Mouse (Mus musculus) CD8-positive naive resting alpha-beta T cell, adult 2 months (primary cell): ENCODE data around the gene Tsen54.

Source experiments
- DNase-seq, 2 experiments: peaks; one replicate each; pipeline ENCODE4 v3.0.0; 2022; ENCODE audit warnings: low read depth in 2 of 2, low spot score in 2 of 2

Gene Tsen54

DNA sequence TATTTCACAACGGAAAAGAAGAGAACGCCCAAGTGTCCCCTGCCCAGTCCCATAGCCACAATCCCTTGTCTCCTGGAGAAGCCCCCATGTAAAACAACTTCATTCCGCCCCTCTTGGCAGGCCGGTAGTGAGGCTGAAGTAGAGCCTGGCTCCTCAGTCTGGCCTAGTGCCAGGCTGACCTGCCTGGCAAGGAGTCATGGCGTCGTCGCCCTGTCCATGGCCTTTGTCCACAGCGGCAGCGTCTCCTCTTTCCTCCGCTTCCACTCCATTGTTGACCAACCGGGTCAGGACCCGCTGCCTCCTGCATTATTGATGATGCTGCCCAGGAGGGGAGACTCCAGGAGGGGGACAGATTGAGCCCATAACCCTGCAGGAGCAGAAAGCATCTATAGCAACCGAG, 43.4 kb downstream of the Tsen54 start:
- no peak for DNase-seq

DNA sequence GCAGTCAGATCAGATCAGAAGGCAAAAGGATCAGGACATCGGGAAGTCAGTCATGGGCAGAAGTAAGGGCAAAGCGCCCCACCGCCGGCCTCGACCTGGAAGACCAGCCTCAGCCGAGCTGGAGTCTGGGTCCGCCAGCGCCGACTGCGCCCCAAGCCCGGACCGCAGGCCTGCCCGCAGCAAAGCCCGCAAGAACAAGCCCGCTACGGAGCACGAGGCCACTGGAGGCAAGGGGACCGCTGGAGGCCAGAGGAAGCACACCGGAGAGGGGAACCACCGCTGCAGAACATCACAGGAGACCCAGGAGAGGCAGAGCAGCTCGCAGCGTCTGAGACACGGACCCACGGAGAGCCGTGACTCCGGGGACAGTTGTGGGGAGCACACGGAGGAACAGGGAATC, 43.8 kb downstream of the Tsen54 start, which contains the start of gene Myo15b:
TSS of gene Myo15b (plus strand) at position 53 of the 400 bp plus-strand sequence.
- DNase-seq: no peak

DNA sequence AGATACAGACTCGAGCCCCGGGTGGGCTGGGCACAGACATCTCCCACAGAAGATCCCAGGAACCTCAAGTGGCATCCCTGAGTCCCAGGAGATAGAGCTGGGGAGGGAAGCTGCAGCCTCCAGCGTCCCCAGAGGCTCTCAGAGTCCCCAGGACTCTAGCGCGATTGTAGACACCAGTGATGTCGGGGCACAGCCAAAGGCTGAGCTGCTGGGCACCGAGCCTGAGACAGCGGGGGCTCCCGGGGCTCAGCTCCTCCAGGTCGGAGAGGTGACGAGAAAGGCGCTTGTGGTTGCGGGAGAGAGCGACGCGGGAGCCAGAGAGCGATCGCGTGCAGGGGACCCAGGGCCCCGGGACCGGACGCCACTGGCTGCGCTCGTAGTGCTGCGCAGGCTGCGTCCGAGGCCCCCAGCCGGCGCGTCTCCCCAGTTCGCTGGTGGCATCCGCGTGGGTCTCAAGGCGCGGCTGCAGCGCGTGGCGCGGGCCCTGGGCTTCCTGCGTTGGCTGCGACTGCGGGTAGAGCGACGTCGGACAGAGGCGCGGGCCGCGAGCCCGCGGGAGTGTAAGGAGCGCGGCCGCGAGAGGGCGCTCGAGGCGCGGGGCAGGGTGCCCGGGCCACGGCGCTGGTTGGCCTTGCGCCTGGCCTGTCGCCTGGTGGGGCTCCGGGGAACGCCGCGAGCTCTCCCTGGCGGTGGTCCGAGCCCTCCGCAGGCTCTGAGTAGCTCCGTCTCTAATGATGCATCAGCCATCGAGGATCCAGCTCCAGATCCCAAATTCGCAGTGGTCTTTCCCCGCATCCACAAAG, 44.8 kb downstream of the Tsen54 start:
- DNase-seq: peak; percentile 80 to 81

DNA sequence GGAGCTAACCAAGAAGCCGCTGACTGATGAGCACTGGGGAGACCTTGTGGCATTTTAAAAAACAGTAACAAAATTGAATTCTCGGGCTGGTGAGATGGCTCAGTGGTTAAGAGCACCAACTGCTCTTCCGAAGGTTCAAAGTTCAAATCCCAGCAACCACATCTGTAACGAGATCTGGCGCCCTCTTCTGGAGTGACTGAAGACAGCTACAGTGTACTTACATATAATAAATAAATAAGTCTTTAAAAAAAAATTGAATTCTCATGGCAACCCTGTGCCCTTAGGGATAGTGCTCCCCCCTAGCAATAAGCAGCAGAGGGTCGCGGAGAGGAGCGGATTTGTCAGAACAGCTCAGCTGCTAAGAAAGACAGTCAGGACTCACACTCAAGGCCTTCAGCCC, 49.4 kb downstream of the Tsen54 start:
- DNase-seq: no peak

DNA sequence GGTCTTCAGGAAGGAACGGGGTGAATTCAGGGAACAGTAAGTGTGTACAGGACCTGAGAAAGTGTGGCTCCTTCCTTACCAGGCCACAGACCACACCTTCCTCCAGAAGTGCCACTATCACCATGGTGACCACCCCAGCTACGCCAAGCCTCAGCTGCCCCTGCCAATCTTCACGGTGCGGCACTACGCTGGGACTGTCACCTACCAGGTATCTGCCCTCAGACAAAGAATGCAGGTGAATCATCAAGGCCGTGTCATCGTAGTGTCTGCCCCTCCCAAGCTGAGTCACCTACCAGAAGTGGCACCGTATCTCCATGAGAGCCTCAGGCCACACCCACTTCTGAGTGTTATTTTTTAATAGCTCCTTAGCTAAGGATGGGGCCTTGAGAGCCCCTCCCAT, 54.9 kb downstream of the Tsen54 start:
- DNase-seq: no peak

DNA sequence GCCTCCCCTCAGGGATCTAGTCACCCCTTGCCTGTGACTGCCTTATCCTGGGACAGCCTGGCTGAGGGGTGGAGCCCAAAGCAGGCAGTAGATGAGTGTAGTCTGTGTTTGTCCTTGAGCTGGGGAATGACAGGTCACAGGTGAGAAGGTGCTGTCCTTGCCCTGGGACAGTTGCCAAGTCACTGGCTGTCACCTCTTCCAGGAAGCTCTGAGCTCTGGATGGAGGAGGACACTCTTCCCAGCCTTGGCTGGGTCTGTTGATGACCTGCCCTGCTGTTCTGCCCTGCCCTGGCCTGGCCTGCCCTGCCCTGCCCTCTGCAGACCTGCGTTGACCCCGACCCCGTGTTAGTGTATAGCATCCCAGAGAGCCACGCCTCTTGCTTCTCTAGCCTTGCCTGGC, 57.9 kb downstream of the Tsen54 start:
- DNase-seq: no peak
